Mouse (Mus musculus): Measurements from ENCODE around the gene Ccdc134.
"Not testable (repeated sequence)": the region's sequence is repeated elsewhere in the genome, so short reads cannot be mapped to it uniquely, and the experiment has no call there.

Gene Ccdc134

GRCm38 (mm10) chr15:82127426-82128374 is at the start of gene Ccdc134:
Ccdc134 (plus strand) TSS chr15:82127922.
- peak; percentile 100 for DNase-seq

- peak in 1 of 2 experiments; percentile 17 for DNase-seq
Measured at GRCm38 (mm10) chr15:82079883-82080282, 47.8 kb upstream of the Ccdc134 start.

- peak; percentile 76 to 85 for DNase-seq
Measured at GRCm38 (mm10) chr15:82081161-82081560, 46.6 kb upstream of the Ccdc134 start.

- DNase-seq = no peak
Measured at GRCm38 (mm10) chr15:82085606-82086005, 42.1 kb upstream of the Ccdc134 start.

GRCm38 (mm10) chr15:82086131-82086530 is 41.6 kb upstream of the Ccdc134 start:
- DNase-seq = no peak

- peak; percentile 28 to 37 for DNase-seq
Measured at GRCm38 (mm10) chr15:82087266-82087665, 40.5 kb upstream of the Ccdc134 start.

GRCm38 (mm10) chr15:82091061-82091460 is 36.7 kb upstream of the Ccdc134 start:
- DNase-seq = no peak

- peak; percentile 83 to 87 for DNase-seq
Measured at GRCm38 (mm10) chr15:82106953-82107555, 20.7 kb upstream of the Ccdc134 start.

- no peak for DNase-seq
Measured at GRCm38 (mm10) chr15:82120544-82120943, 7.2 kb upstream of the Ccdc134 start.

GRCm38 (mm10) chr15:82126690-82127089 is 1.0 kb upstream of the Ccdc134 start:
- not testable (repeated sequence) for DNase-seq

- peak in 1 of 2 experiments; percentile 24 for DNase-seq
Measured at GRCm38 (mm10) chr15:82128398-82128797, 676 bp downstream of the Ccdc134 start.

- DNase-seq = no peak
Measured at GRCm38 (mm10) chr15:82130599-82130998, 2.9 kb downstream of the Ccdc134 start.

GRCm38 (mm10) chr15:82135372-82135771 is 7.7 kb downstream of the Ccdc134 start:
- DNase-seq = peak in 1 of 2 experiments; percentile 39

GRCm38 (mm10) chr15:82138565-82138964 is 10.8 kb downstream of the Ccdc134 start:
- peak; percentile 81 to 88 for DNase-seq

GRCm38 (mm10) chr15:82139196-82139595 is 11.5 kb downstream of the Ccdc134 start:
- DNase-seq = peak; percentile 51 to 66

GRCm38 (mm10) chr15:82140355-82140754 is 12.6 kb downstream of the Ccdc134 start:
- no peak for DNase-seq

- no peak for DNase-seq
Measured at GRCm38 (mm10) chr15:82144157-82144556, 16.4 kb downstream of the Ccdc134 start.

- peak; percentile 38 to 52 for DNase-seq
Measured at GRCm38 (mm10) chr15:82145408-82145807, 17.7 kb downstream of the Ccdc134 start.

GRCm38 (mm10) chr15:82145851-82146769 is 18.4 kb downstream of the Ccdc134 start:
- peak in 1 of 2 experiments; percentile 47 for DNase-seq

GRCm38 (mm10) chr15:82146770-82147610 is 19.3 kb downstream of the Ccdc134 start, which contains the start of gene Srebf2:
Srebf2 (plus strand) TSS chr15:82147181.
- peak; percentile 99 for DNase-seq

- DNase-seq = peak; percentile 71 to 75
Measured at GRCm38 (mm10) chr15:82147611-82148111, 19.9 kb downstream of the Ccdc134 start.

All from cerebellum, postnatal 10 days (tissue).